Mouse (Mus musculus): ENCODE measurements around the gene 5330417H12Rik. TPM values are rescaled to one million over a fixed set of nuclear protein-coding genes. Genes with fewer than 3 reads are reported as not detected.

The 5330417H12Rik gene
- polyA plus RNA-seq, 1 experiment from 2014 or later: not detected

DNA sequence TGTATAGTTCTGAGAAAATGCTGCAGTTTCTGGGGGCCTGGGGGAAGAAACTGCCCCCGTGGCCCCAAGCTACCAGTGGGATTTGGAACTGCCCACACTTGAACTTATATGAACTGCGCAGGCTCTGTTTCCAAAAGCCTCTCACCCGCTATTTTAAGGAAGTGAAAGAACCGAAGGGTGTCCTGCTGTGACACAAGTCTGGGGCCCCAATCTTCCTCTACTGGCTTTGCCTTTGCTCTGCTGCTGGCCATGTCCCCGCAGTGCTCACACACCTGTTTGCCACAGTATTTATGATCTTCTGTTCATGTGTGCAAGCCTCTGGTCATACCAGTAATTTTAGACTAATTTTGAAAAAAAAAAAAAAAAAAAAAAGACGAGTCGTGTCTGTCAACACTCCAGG lies 31.1 kb downstream of the 5330417H12Rik start:
- H3K9ac ChIP-seq: no peak overlapping the region
- H3K36me3 ChIP-seq: no peaks in the 10 kb centered on the region
- H3K27me3 ChIP-seq (replicated peaks): no peaks in the 10 kb centered on the region
- peak overlapping the region; percentile 78 for H3K4me2 ChIP-seq (replicated peaks)
- H3K4me1 ChIP-seq (replicated peaks): 0 out of 2 replicates have a peak, but pooled peaks cover 6% of the 10 kb centered on the region
- H3K4me3 ChIP-seq (replicated peaks): no peak overlapping the region
- H3K27ac ChIP-seq: no peak overlapping the region
- ATAC-seq: peak; percentile 3
- no peaks in the 10 kb centered on the region for H3K9me3 ChIP-seq
- 38% methylated on average over 7 of the region's 7 CpGs for WGBS

DNA sequence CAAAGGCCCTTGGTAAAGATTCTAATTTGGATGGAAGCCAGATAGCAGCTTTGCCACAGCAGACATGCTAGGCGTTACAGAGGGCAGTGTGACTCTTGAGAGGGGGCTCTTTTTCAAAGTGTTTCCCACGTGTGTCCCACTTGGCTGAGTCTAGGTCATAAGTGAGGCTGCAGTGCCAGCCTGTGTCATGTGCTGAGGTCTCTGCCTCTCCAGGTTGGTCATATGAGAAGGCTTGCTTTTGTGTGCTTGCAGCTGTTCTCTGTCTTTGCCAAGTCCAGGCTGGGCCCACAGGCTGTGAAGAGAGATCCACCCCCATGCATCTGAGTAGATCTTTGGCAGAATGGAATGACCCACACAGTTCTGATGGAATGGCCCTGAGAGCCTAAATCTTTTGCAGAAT lies 32.3 kb downstream of the 5330417H12Rik start:
- H3K9me3 ChIP-seq: no peaks in the 10 kb centered on the region
- no peaks in the 10 kb centered on the region for H3K27me3 ChIP-seq (replicated peaks)
- no peaks in the 10 kb centered on the region for H3K36me3 ChIP-seq
- no peak overlapping the region for H3K27ac ChIP-seq
- H3K4me1 ChIP-seq (replicated peaks): 0 out of 2 replicates have a peak, but pooled peaks cover 6% of the 10 kb centered on the region
- no peak overlapping the region for H3K9ac ChIP-seq
- H3K4me2 ChIP-seq (replicated peaks): no peak overlapping the region
- ATAC-seq: no peak
- 42% methylated on average over 2 of the region's 2 CpGs for WGBS
- no peak overlapping the region for H3K4me3 ChIP-seq (replicated peaks)

- no peak overlapping the region for H3K4me2 ChIP-seq (replicated peaks)
- 77% methylated on average over 3 of the region's 3 CpGs for WGBS
- H3K27ac ChIP-seq: no peak overlapping the region
- H3K9ac ChIP-seq: no peak overlapping the region
- ATAC-seq: no peak
- peaks cover 6% of the 10 kb centered on the region; the same call in 1 of the 2 replicates for H3K36me3 ChIP-seq
- no peaks in the 10 kb centered on the region for H3K9me3 ChIP-seq
- no peaks in the 10 kb centered on the region for H3K27me3 ChIP-seq (replicated peaks)
- H3K4me3 ChIP-seq (replicated peaks): no peak overlapping the region
- no peaks in the 10 kb centered on the region for H3K4me1 ChIP-seq (replicated peaks)
Measured at GRCm38 (mm10) chr7:107574276-107574675, 50.7 kb downstream of the 5330417H12Rik start.

Other genes starting within 250 kb of the 5330417H12Rik start
- 13.1 and 15.2 TPM in 2 replicates for gene Olfml1, start 57.7 kb downstream of the 5330417H12Rik start, polyA plus RNA-seq (2015; fragmentation: Nextera tagmentation; extraction: Ambion mirVana)
- gene Ppfibp2, start 30.0 kb downstream of the 5330417H12Rik start, polyA plus RNA-seq (2015; fragmentation: Nextera tagmentation; extraction: Ambion mirVana): 11.5 and 12.8 TPM in 2 replicates
- 0.14 and 0.15 TPM in 2 replicates for gene Cyb5r2, start 132.9 kb upstream of the 5330417H12Rik start, polyA plus RNA-seq (2015; fragmentation: Nextera tagmentation; extraction: Ambion mirVana)
- not detected in 2 replicates for gene Ovch2, start 176.0 kb upstream of the 5330417H12Rik start, polyA plus RNA-seq (2015; fragmentation: Nextera tagmentation; extraction: Ambion mirVana)
- gene Olfr467, start 187.1 kb upstream of the 5330417H12Rik start, polyA plus RNA-seq (2015; fragmentation: Nextera tagmentation; extraction: Ambion mirVana): not detected in 2 replicates
- gene Olfr469, start 200.4 kb upstream of the 5330417H12Rik start, polyA plus RNA-seq (2015; fragmentation: Nextera tagmentation; extraction: Ambion mirVana): not detected in 2 replicates
- not detected in 2 replicates for gene Olfr470, start 222.3 kb upstream of the 5330417H12Rik start, polyA plus RNA-seq (2015; fragmentation: Nextera tagmentation; extraction: Ambion mirVana)